Mouse (Mus musculus) embryonic facial prominence, embryonic 14.5 days (tissue): ENCODE results near the gene Ctrb1. TPM values are rescaled to one million over a fixed set of nuclear protein-coding genes. Genes with fewer than 3 reads are reported as not detected.

Experiments
- ATAC-seq: fragments of 200-750 bp; cut with Nextera tagmentation; 2 replicates; pipeline ENCODE4 v1.8.0; 2017; ENCODE audit warnings: low read depth, moderate number of reproducible peaks, moderate TSS enrichment
- DNase-seq: peaks from one replicate; pipeline ENCODE4 v3.0.0-alpha.2; 2015; ENCODE audit warnings: low spot score
- H3K27ac ChIP-seq: fragments of 300-500 bp; sonication (generic); replicated peaks from 2 replicates; pipeline ENCODE4 v1.5.1; 2014; ENCODE audit warnings: low read depth, mild to moderate bottlenecking, low read length, moderate library complexity
- H3K27me3 ChIP-seq: fragments of 300-500 bp; sonication (generic); replicated peaks from 2 replicates; pipeline ENCODE4 v1.6.1; 2014; ENCODE audit warnings: low read length; ENCODE audit not compliant: control insufficient read depth, insufficient read depth
- H3K36me3 ChIP-seq: fragments of 300-500 bp; sonication (generic); 2 replicates; pipeline ENCODE4 v1.6.1; 2014; ENCODE audit warnings: low read length, mixed read lengths; ENCODE audit not compliant: control insufficient read depth, insufficient read depth
- H3K4me1 ChIP-seq: fragments of 300-500 bp; sonication (generic); 2 replicates; pipeline ENCODE4 v1.6.1; 2014; ENCODE audit warnings: antibody characterized with exemption, low read length; ENCODE audit not compliant: control insufficient read depth, insufficient read depth
- H3K4me2 ChIP-seq: fragments of 300-500 bp; sonication (generic); 2 replicates; pipeline ENCODE4 v1.6.1; 2014; ENCODE audit warnings: low read depth, mild to moderate bottlenecking, low read length, moderate library complexity, mixed read lengths
- H3K4me3 ChIP-seq: fragments of 300-500 bp; sonication (generic); 2 replicates; pipeline ENCODE4 v1.5.1; 2014; ENCODE audit warnings: low read depth, mild to moderate bottlenecking, low read length
- H3K9ac ChIP-seq: fragments of 300-500 bp; sonication (generic); 2 replicates; pipeline ENCODE4 v1.6.1; 2014; ENCODE audit warnings: low read depth, mild to moderate bottlenecking, low read length, moderate library complexity, mixed read lengths
- H3K9me3 ChIP-seq: fragments of 300-500 bp; sonication (generic); 2 replicates; pipeline ENCODE4 v1.6.1; 2016; ENCODE audit warnings: low read length; ENCODE audit not compliant: control insufficient read depth
- WGBS: fragments of 180-500 bp; shearing (Covaris S2); extraction: QIAGEN DNeasy Blood & Tissue Kit; methylation state at CpG from one replicate; pipeline ENCODE4 v1.1.7; 2014; 5-methylcytosine and 5-hydroxymethylcytosine counted together
- polyA plus RNA-seq: library from polyadenylated mRNA; unstranded; fragments of >200 nt; fragmentation: Nextera tagmentation; extraction: Ambion mirVana; gene quantifications from 2 replicates; pipeline ENCODE4 v1.2.1, GENCODE M21; 2014

The Ctrb1 gene
- polyA plus RNA-seq: not detected in 2 replicates

DNA sequence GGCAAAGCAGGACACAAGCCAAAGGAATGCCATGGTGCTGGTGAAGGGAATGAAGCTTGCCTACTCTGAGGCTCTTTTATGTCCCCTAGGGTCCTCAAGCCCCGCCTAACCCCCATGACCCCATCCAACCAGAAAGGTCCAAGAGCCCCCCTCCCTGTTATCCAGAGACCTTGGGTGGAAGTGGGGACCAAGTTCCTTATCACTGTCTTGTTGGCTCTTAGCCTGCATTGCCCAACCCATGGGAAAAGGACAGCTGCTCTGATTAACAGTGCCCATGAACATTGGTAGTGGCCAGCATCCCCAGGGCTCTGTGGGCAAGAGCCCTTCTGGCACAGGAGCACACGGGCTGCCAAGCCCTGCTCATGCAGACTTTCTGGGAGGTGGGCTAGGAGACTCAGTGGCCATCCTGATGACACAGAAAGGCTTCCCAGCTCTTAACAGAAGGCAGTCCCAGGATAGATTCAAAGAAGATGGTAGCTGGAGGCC is at the start of gene Ctrb1:
Ctrb1 (minus strand) TSS at position 51 of the 486 bp plus-strand sequence.
- Histone ChIP-seq H3K36me3 (no peaks in the 10 kb centered on the region), H3K27ac (no peak within 1 kb of the TSS), H3K27me3 (no peaks in the 10 kb centered on the region), H3K9me3 (no peaks in the 10 kb centered on the region), H3K4me3 (no peak within 1 kb of the TSS), H3K9ac (no peak within 1 kb of the TSS), H3K4me2 (no peak within 1 kb of the TSS), H3K4me1 (no peaks in the 10 kb centered on the region)
- DNase-seq (no peak), ATAC-seq (no peak)
- WGBS: 88% methylated on average over 2 of the region's 2 CpGs

GRCm38 (mm10) chr8:111740301-111740711 is 49.5 kb upstream of the Ctrb1 start:
- Histone ChIP-seq H3K4me2 (no peak overlapping the region), H3K27me3 (no peaks in the 10 kb centered on the region), H3K27ac (no peak overlapping the region), H3K4me3 (no peak overlapping the region), H3K36me3 (no peaks in the 10 kb centered on the region), H3K9ac (no peak overlapping the region), H3K9me3 (no peaks in the 10 kb centered on the region), H3K4me1 (peaks cover 56% of the 10 kb centered on the region)
- DNase-seq: no peak
- ATAC-seq: no peak
- WGBS: 77% methylated on average over 7 of the region's 7 CpGs

- 41% methylated on average over 6 of the region's 7 CpGs for WGBS
- no peak for ATAC-seq
- Histone ChIP-seq H3K27me3 (no peaks in the 10 kb centered on the region), H3K4me3 (no peak overlapping the region), H3K4me1 (peaks cover 58% of the 10 kb centered on the region), H3K9ac (no peak overlapping the region; the same call in 1 of the 2 replicates), H3K4me2 (no peak overlapping the region), H3K9me3 (no peaks in the 10 kb centered on the region), H3K27ac (no peak overlapping the region), H3K36me3 (no peaks in the 10 kb centered on the region)
- no peak for DNase-seq
These were observed 48.8 kb upstream of the Ctrb1 start for GRCm38 (mm10) chr8:111739604-111740003.

GRCm38 (mm10) chr8:111738867-111739266 is 48.1 kb upstream of the Ctrb1 start:
- no peaks in the 10 kb centered on the region for H3K27me3 ChIP-seq
- no peaks in the 10 kb centered on the region for H3K36me3 ChIP-seq
- no peak overlapping the region for H3K4me3 ChIP-seq
- no peak overlapping the region for H3K4me2 ChIP-seq
- DNase-seq (no peak), ATAC-seq (no peak)
- no peaks in the 10 kb centered on the region for H3K9me3 ChIP-seq
- no peak overlapping the region for H3K9ac ChIP-seq
- 60% methylated on average over 6 of the region's 6 CpGs for WGBS
- H3K4me1 ChIP-seq: peaks cover 59% of the 10 kb centered on the region
- no peak overlapping the region for H3K27ac ChIP-seq

DNA sequence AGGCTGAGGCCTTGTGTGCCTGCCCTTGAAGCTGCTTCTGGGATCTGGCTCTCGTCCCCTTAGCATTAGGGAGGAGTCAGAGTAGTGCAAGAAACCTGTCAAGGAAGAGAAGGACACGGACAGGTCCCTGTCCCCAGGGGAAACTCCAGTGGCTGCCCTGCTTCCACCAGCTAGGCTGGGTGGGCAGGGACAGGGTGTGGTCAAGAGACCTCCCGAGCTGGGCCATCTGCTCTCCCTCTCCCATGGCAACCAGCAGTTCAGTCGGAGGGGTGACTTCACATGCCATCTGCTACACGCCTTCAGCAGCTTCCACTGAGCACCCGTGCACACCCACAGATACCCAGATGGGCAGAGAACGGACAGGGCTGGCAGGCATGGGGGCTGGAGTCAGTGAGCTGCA is 45.5 kb upstream of the Ctrb1 start:
- 45% methylated on average over 7 of the region's 7 CpGs for WGBS
- Histone ChIP-seq H3K4me2 (no peak overlapping the region), H3K9me3 (no peaks in the 10 kb centered on the region), H3K9ac (no peak overlapping the region), H3K27me3 (no peaks in the 10 kb centered on the region), H3K36me3 (no peaks in the 10 kb centered on the region), H3K4me1 (peaks cover 62% of the 10 kb centered on the region), H3K4me3 (no peak overlapping the region), H3K27ac (no peak overlapping the region)
- peak; percentile 52 for DNase-seq
- no peak for ATAC-seq

GRCm38 (mm10) chr8:111735791-111736190 is 45.0 kb upstream of the Ctrb1 start:
- Histone ChIP-seq H3K9ac (no peak overlapping the region), H3K36me3 (no peaks in the 10 kb centered on the region), H3K4me3 (no peak overlapping the region), H3K9me3 (no peaks in the 10 kb centered on the region), H3K4me2 (no peak overlapping the region), H3K4me1 (peaks cover 67% of the 10 kb centered on the region), H3K27ac (no peak overlapping the region; the same call in 1 of the 2 replicates), H3K27me3 (no peaks in the 10 kb centered on the region)
- DNase-seq: no peak
- ATAC-seq: no peak
- 58% methylated on average over 4 of the region's 4 CpGs for WGBS

GRCm38 (mm10) chr8:111735335-111735761 is 44.5 kb upstream of the Ctrb1 start:
- no peak overlapping the region for H3K4me3 ChIP-seq
- H3K9me3 ChIP-seq: no peaks in the 10 kb centered on the region
- no peak overlapping the region; the same call in 1 of the 2 replicates for H3K27ac ChIP-seq
- no peaks in the 10 kb centered on the region for H3K27me3 ChIP-seq
- peaks cover 66% of the 10 kb centered on the region for H3K4me1 ChIP-seq
- WGBS: 56% methylated on average over 8 of the region's 8 CpGs
- ATAC-seq (no peak), DNase-seq (no peak)
- no peaks in the 10 kb centered on the region for H3K36me3 ChIP-seq
- 0 out of 2 replicates have a peak overlapping the region, but pooled peaks have one; percentile 36 for H3K9ac ChIP-seq
- H3K4me2 ChIP-seq: no peak overlapping the region

DNA sequence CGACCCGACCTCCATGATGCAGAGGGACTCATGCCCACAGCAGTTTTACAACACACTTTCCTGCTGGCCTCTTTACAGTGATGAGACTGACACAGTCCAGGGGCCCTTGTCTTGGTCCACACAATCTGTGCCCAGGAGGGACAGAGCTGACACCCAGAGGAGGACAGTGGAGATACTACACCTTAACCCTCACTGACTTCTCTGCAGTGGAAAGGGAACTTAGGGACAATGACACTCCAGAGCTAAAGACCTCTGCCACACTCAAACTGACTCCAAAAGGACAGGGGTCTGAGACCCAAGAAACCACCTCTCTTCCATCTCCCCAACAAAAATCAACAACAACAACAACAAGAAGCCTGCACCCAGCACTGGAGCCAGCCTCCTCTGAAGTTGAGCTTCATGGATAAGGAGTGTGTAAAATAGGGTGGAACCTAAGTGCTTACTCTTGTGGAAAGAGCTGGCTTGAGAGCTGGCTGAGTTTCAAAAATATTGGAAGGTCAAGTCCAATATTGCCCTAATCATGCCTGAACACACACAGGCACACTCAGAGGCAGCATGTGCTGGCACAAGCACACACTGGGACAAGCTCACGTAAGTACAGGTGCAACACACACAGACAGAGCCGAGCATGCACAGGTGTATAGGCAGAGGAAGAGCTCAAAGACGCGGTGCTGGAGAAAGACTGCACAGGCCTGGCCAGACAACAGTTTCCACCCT is 43.6 kb upstream of the Ctrb1 start:
- H3K27ac ChIP-seq: no peak overlapping the region; the same call in 1 of the 2 replicates
- no peaks in the 10 kb centered on the region for H3K27me3 ChIP-seq
- WGBS: 48% methylated on average over 5 of the region's 6 CpGs
- H3K36me3 ChIP-seq: no peaks in the 10 kb centered on the region
- H3K9me3 ChIP-seq: no peaks in the 10 kb centered on the region
- no peak overlapping the region for H3K4me3 ChIP-seq
- peaks cover 58% of the 10 kb centered on the region for H3K4me1 ChIP-seq
- DNase-seq (no peak), ATAC-seq (no peak)
- 0 out of 2 replicates have a peak overlapping the region, but pooled peaks have one; percentile 21 for H3K9ac ChIP-seq
- no peak overlapping the region for H3K4me2 ChIP-seq
